Mouse (Mus musculus) ZHBTc4 (cell line): ENCODE data around the gene Cpa5.

Source experiments
- DNase-seq: peaks from one replicate; pipeline ENCODE4 v3.0.0-alpha.2; 2011; ENCODE audit warnings: low read depth, low spot score

Gene Cpa5

GRCm38 (mm10) chr6:30604342-30604867 is 6.4 kb upstream of the Cpa5 start:
- no peak for DNase-seq

- no peak for DNase-seq
Observed at GRCm38 (mm10) chr6:30605111-30605510, 5.7 kb upstream of the Cpa5 start.

- no peak for DNase-seq
Observed at GRCm38 (mm10) chr6:30605672-30606071, 5.1 kb upstream of the Cpa5 start.

GRCm38 (mm10) chr6:30611212-30611611 is 402 bp downstream of the Cpa5 start:
- DNase-seq: no peak

- peak; percentile 4 for DNase-seq
Observed at GRCm38 (mm10) chr6:30614251-30614650, 3.4 kb downstream of the Cpa5 start.

GRCm38 (mm10) chr6:30615741-30616140 is 4.9 kb downstream of the Cpa5 start:
- DNase-seq: no peak

GRCm38 (mm10) chr6:30616491-30616941 is 5.7 kb downstream of the Cpa5 start:
- DNase-seq: no peak

GRCm38 (mm10) chr6:30617020-30617958 is 6.5 kb downstream of the Cpa5 start:
- peak; percentile 43 for DNase-seq

- DNase-seq: peak; percentile 33
Observed at GRCm38 (mm10) chr6:30617959-30618590, 7.3 kb downstream of the Cpa5 start.

- DNase-seq: no peak
Observed at GRCm38 (mm10) chr6:30618735-30619134, 7.9 kb downstream of the Cpa5 start.

GRCm38 (mm10) chr6:30619606-30620005 is 8.8 kb downstream of the Cpa5 start:
- peak; percentile 9 for DNase-seq

GRCm38 (mm10) chr6:30620591-30620990 is 9.8 kb downstream of the Cpa5 start:
- DNase-seq: no peak

GRCm38 (mm10) chr6:30620994-30621393 is 10.2 kb downstream of the Cpa5 start:
- no peak for DNase-seq

GRCm38 (mm10) chr6:30621986-30622389 is 11.2 kb downstream of the Cpa5 start:
- no peak for DNase-seq

- DNase-seq: no peak
Observed at GRCm38 (mm10) chr6:30624763-30625162, 14.0 kb downstream of the Cpa5 start.

GRCm38 (mm10) chr6:30628152-30628551 is 17.3 kb downstream of the Cpa5 start:
- no peak for DNase-seq

GRCm38 (mm10) chr6:30629989-30630388 is 19.2 kb downstream of the Cpa5 start:
- DNase-seq: no peak

GRCm38 (mm10) chr6:30635361-30635862 is 24.6 kb downstream of the Cpa5 start:
- DNase-seq: no peak

- no peak for DNase-seq
Observed at GRCm38 (mm10) chr6:30636186-30636842, 25.5 kb downstream of the Cpa5 start.

GRCm38 (mm10) chr6:30638674-30639268 is 28.0 kb downstream of the Cpa5 start, which contains the start of gene Cpa1:
Cpa1 (plus strand) TSS chr6:30639218.
- DNase-seq: no peak
